In the genomic region with DNA sequence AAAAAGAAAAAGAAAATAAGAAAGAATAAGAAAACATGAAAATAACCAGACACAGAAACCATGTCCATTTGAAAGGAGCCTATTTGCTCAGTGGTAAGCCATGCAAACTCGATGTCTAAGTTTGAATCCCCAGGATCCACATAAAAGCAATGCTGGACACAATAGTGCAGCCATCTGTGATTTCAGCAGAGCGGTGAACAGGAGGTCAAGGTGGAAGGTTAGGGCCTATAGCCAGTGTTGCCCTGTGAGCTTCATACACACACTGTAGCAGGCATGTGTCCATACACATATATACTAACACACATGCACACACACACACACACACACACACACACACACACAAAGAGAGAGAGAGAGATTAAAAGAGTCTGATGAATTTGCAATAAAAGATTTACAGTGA, we compare ENCODE assay signal across 19 mouse cellular contexts.
DNase-seq lines count a peak whose midpoint lies in the region; ATAC-seq and TF ChIP-seq lines count a peak whose summit lies in the region.
"Had no signal": no experiment of that assay in that cellular context is flagged by ENCODE, and none has a peak within 500 bp of the region (broad histone marks: within the 10 kb centered on the region; RNA-seq: fewer than 3 reads in every experiment).

No protein-coding gene starts in this region.

- H3K4me3 ChIP-seq in heart, postnatal 0 days (ENCODE audit: low read depth, low read length), result no peak overlapping the region
- H3K4me3 ChIP-seq in heart, embryonic 10.5 days, result no peak overlapping the region
- H3K4me3 ChIP-seq: embryonic facial prominence, embryonic 15.5 days; erythroblast, embryonic 14.5 days; forebrain, embryonic 10.5 days; forebrain, embryonic 15.5 days; heart, embryonic 15.5 days; hindbrain, embryonic 15.5 days had no signal

- H3K4me1 ChIP-seq in heart, postnatal 0 days (ENCODE audit: control insufficient read depth, insufficient read depth), result no peaks in the 10 kb centered on the region
- H3K4me1 ChIP-seq in heart, embryonic 10.5 days, result no peaks in the 10 kb centered on the region
- H3K4me1 ChIP-seq: embryonic facial prominence, embryonic 15.5 days; forebrain, embryonic 15.5 days; heart, embryonic 15.5 days; hindbrain, embryonic 15.5 days had no signal

- DNase-seq in heart, postnatal 0 days (ENCODE audit: low spot score), result no peak
- no peak for DNase-seq in heart, embryonic 10.5 days (ENCODE audit: low spot score)
- peak; percentile 36 for DNase-seq in ES-CJ7 (ENCODE audit: low read depth, low spot score)
- DNase-seq in R1 (ENCODE audit: low read depth, low spot score), result peak; percentile 65
- DNase-seq in MN1 (ENCODE audit: low spot score), result no peak
- DNase-seq: adrenal gland, postnatal 14 days; cerebellum, adult 2 months; cerebellum, postnatal 10 days; gastrocnemius, postnatal 25 days; kidney, adult 8-10 months had no signal

- H3K36me3 ChIP-seq in heart, postnatal 0 days (replicated peaks; ENCODE audit: control insufficient read depth, insufficient read depth, low read length), result no peaks in the 10 kb centered on the region
- H3K36me3 ChIP-seq in heart, embryonic 10.5 days, result no peaks in the 10 kb centered on the region
- H3K36me3 ChIP-seq: embryonic facial prominence, embryonic 15.5 days; forebrain, embryonic 10.5 days; forebrain, embryonic 15.5 days; heart, embryonic 15.5 days; hindbrain, embryonic 15.5 days had no signal

- no peak for TF ChIP-seq EP300 in heart, postnatal 0 days (IDR thresholded peaks at IDR 0.05; ENCODE audit: low read depth)

- H3K27me3 ChIP-seq in heart, postnatal 0 days (ENCODE audit: control insufficient read depth, insufficient read depth, low read length), result no peaks in the 10 kb centered on the region
- no peaks in the 10 kb centered on the region for H3K27me3 ChIP-seq in heart, embryonic 10.5 days (ENCODE audit: insufficient read depth, poor library complexity, severe bottlenecking)
- H3K27me3 ChIP-seq: embryonic facial prominence, embryonic 15.5 days; forebrain, embryonic 15.5 days; heart, embryonic 15.5 days; hindbrain, embryonic 15.5 days had no signal

- peak overlapping the region; percentile 25; the same call in 1 of the 2 replicates for H3K27ac ChIP-seq in heart, postnatal 0 days (ENCODE audit: low read depth)
- no peak overlapping the region for H3K27ac ChIP-seq in heart, embryonic 10.5 days
- H3K27ac ChIP-seq: embryonic facial prominence, embryonic 15.5 days; forebrain, embryonic 10.5 days; forebrain, embryonic 15.5 days; heart, embryonic 15.5 days; hindbrain, embryonic 15.5 days had no signal

- no peaks in the 10 kb centered on the region for H3K9me3 ChIP-seq in heart, postnatal 0 days (replicated peaks; ENCODE audit: control insufficient read depth, low read length)
- no peaks in the 10 kb centered on the region for H3K9me3 ChIP-seq in heart, embryonic 10.5 days
- H3K9me3 ChIP-seq: embryonic facial prominence, embryonic 15.5 days; forebrain, embryonic 10.5 days; forebrain, embryonic 15.5 days; heart, embryonic 15.5 days; hindbrain, embryonic 15.5 days had no signal

- 93% methylated on average over 2 of the region's 2 CpGs for WGBS in heart, postnatal 0 days
- 87% methylated on average over 2 of the region's 2 CpGs for WGBS in heart, embryonic 10.5 days

- ATAC-seq in heart, postnatal 0 days (ENCODE audit: insufficient read depth, low read depth), result no peak
- no peak for ATAC-seq in megakaryocyte progenitor cell, adult 5-6 weeks (replicated peaks; ENCODE audit: poor library complexity)
- ATAC-seq: forebrain, embryonic 15.5 days; inflammation-experienced regulatory T-cells, adult 6 months; intestine, postnatal 0 days had no signal

- H3K4me2 ChIP-seq in heart, postnatal 0 days (ENCODE audit: low read depth, low read length), result no peak overlapping the region
- H3K4me2 ChIP-seq: embryonic facial prominence, embryonic 15.5 days; forebrain, embryonic 15.5 days; heart, embryonic 15.5 days; hindbrain, embryonic 15.5 days had no signal

- TF ChIP-seq CTCF in heart, postnatal 0 days (IDR thresholded peaks at IDR 0.05; ENCODE audit: low read depth), result no peak

- no peak overlapping the region for H3K9ac ChIP-seq in heart, postnatal 0 days (replicated peaks; ENCODE audit: low read depth, low read length)
- H3K9ac ChIP-seq: embryonic facial prominence, embryonic 15.5 days; forebrain, embryonic 15.5 days; heart, embryonic 15.5 days; hindbrain, embryonic 15.5 days had no signal

Comparison
In these comparisons a context has a peak if more than half of its experiments do, and no peak if none do; other contexts are left out.
1. DNase-seq: peak in ES-CJ7 (single experiment) and R1 (single experiment); none in heart, postnatal 0 days (single experiment), heart, embryonic 10.5 days (single experiment) and MN1 (single experiment).